Mouse (Mus musculus) urinary bladder, postnatal 10 days (tissue): ENCODE results near the gene Prcd.
"Not testable (repeated sequence)": the region's sequence is repeated elsewhere in the genome, so short reads cannot be mapped to it uniquely, and the experiment has no call there.

Source experiments
- DNase-seq: peaks from one replicate; pipeline ENCODE4 v3.0.0; 2022; ENCODE audit warnings: low spot score

Gene Prcd

GRCm38 (mm10) chr11:116649711-116650337 lies 3.5 kb upstream of the Prcd start:
- no peak for DNase-seq

GRCm38 (mm10) chr11:116650811-116651210 lies 2.5 kb upstream of the Prcd start:
- no peak for DNase-seq

- no peak for DNase-seq
These were observed 2.0 kb upstream of the Prcd start for GRCm38 (mm10) chr11:116651339-116651738.

GRCm38 (mm10) chr11:116652330-116653098 lies 820 bp upstream of the Prcd start:
- DNase-seq, result no peak

GRCm38 (mm10) chr11:116653709-116654221 lies 431 bp downstream of the Prcd start:
- DNase-seq, result no peak

GRCm38 (mm10) chr11:116654255-116654821 lies 1.0 kb downstream of the Prcd start, which contains the start of gene Cygb:
Gene Cygb (minus strand): TSS chr11:116654313.
- no peak for DNase-seq

GRCm38 (mm10) chr11:116656348-116657191 lies 3.2 kb downstream of the Prcd start:
- DNase-seq, result no peak

- DNase-seq, result peak; percentile 63
These were observed 4.2 kb downstream of the Prcd start for GRCm38 (mm10) chr11:116657311-116658223.

GRCm38 (mm10) chr11:116658238-116658637 lies 4.9 kb downstream of the Prcd start:
- DNase-seq, result no peak

- DNase-seq, result no peak
These were observed 5.8 kb downstream of the Prcd start for GRCm38 (mm10) chr11:116659027-116659621.

- DNase-seq, result no peak
These were observed 6.8 kb downstream of the Prcd start for GRCm38 (mm10) chr11:116660181-116660580.

- DNase-seq, result no peak
These were observed 8.1 kb downstream of the Prcd start for GRCm38 (mm10) chr11:116661291-116661947.

GRCm38 (mm10) chr11:116661948-116662377 lies 8.6 kb downstream of the Prcd start:
- DNase-seq, result no peak

GRCm38 (mm10) chr11:116665289-116665688 lies 12.0 kb downstream of the Prcd start:
- no peak for DNase-seq

GRCm38 (mm10) chr11:116666566-116666965 lies 13.2 kb downstream of the Prcd start:
- no peak for DNase-seq

GRCm38 (mm10) chr11:116667012-116667411 lies 13.7 kb downstream of the Prcd start:
- DNase-seq, result not testable (repeated sequence)

- no peak for DNase-seq
These were observed 14.6 kb downstream of the Prcd start for GRCm38 (mm10) chr11:116667930-116668329.

GRCm38 (mm10) chr11:116668381-116668825 lies 15.1 kb downstream of the Prcd start:
- no peak for DNase-seq

GRCm38 (mm10) chr11:116668839-116669238 lies 15.5 kb downstream of the Prcd start:
- no peak for DNase-seq

- DNase-seq, result no peak
These were observed 16.0 kb downstream of the Prcd start for GRCm38 (mm10) chr11:116669316-116669715.
